Mouse (Mus musculus) cerebellum, adult 2 months (tissue): Measurements from ENCODE around the gene Hbb-bh2. TPM values are rescaled to one million over a fixed set of nuclear protein-coding genes. Genes with fewer than 3 reads are reported as not detected.

ENCODE experiments used
- DNase-seq, 2 experiments: peaks; one replicate each; pipeline ENCODE4 v3.0.0; 2021
- H3K27ac ChIP-seq: fragments of 200-500 bp; 2 replicates; pipeline ENCODE4 v1.5.1; 2012; ENCODE audit warnings: low read length, control low read depth, inconsistent platforms; ENCODE audit not compliant: insufficient read depth
- H3K27me3 ChIP-seq: fragments of 200-500 bp; 2 replicates; pipeline ENCODE4 v1.6.1; 2012; ENCODE audit warnings: inconsistent platforms, mild to moderate bottlenecking, low read length, moderate library complexity; ENCODE audit not compliant: control insufficient read depth, insufficient read depth
- H3K4me1 ChIP-seq: fragments of 200-500 bp; 2 replicates; pipeline ENCODE4 v1.6.1; 2011; ENCODE audit warnings: low read length; ENCODE audit not compliant: control insufficient read depth, insufficient read depth
- H3K4me3 ChIP-seq: fragments of 200-500 bp; replicated peaks from 2 replicates; pipeline ENCODE3; 2011; ENCODE audit warnings: mild to moderate bottlenecking, low read depth, low read length, control low read depth; ENCODE audit not compliant: insufficient read depth
- CTCF ChIP-seq: fragments of 200-500 bp; IDR thresholded peaks from 2 replicates; pipeline ENCODE4 v1.5.1; 2011; ENCODE audit warnings: low read depth, mild to moderate bottlenecking, control low read depth, low read length, moderate library complexity, borderline replicate concordance; ENCODE audit not compliant: insufficient read depth
- POLR2A ChIP-seq: fragments of 200-500 bp; IDR thresholded peaks from 2 replicates; pipeline ENCODE4 v1.6.1; 2011; ENCODE audit warnings: low read length, control low read depth, borderline replicate concordance; ENCODE audit not compliant: insufficient read depth
- WGBS: fragments of 180-500 bp; shearing (Covaris S2); methylation state at CpG from one replicate; pipeline ENCODE4 v1.1.7; 2018; 5-methylcytosine and 5-hydroxymethylcytosine counted together
- polyA plus RNA-seq: library from polyadenylated mRNA; depleted of rRNA; stranded (reverse); fragments of >200 nt; gene quantifications from 2 replicates; pipeline ENCODE4 v1.2.3, GENCODE M21; 2012; rRNA removed

The Hbb-bh2 gene
- not detected in 2 replicates for polyA plus RNA-seq

- H3K27me3 ChIP-seq = no peaks in the 10 kb centered on the region
- no peak for TF ChIP-seq CTCF
- H3K27ac ChIP-seq = no peak within 1 kb of the TSS
- no peaks in the 10 kb centered on the region for H3K4me1 ChIP-seq
- DNase-seq = no peak
- H3K4me3 ChIP-seq = no peak within 1 kb of the TSS
- 70% methylated on average over 3 of the region's 3 CpGs for WGBS
Observed at GRCm38 (mm10) chr7:103840268-103840667, at the start of gene Hbb-bh2. TSS of gene Hbb-bh2 (minus strand) at chr7:103840520.

- no peak for DNase-seq
- H3K4me1 ChIP-seq = no peaks in the 10 kb centered on the region
- no peak within 1 kb of the TSS for H3K27ac ChIP-seq
- no peak for TF ChIP-seq CTCF
- TF ChIP-seq POLR2A = no peak
- no peak within 1 kb of the TSS for H3K4me3 ChIP-seq
- no peaks in the 10 kb centered on the region for H3K27me3 ChIP-seq
Observed at GRCm38 (mm10) chr7:103886152-103886551, 45.8 kb upstream of the Hbb-bh2 start, which contains the start of gene Olfr66. TSS of gene Olfr66 (minus strand) at chr7:103886252.

- TF ChIP-seq CTCF (no peak), POLR2A (no peak)
- Histone ChIP-seq H3K27me3 (no peaks in the 10 kb centered on the region), H3K4me1 (no peaks in the 10 kb centered on the region), H3K27ac (no peak overlapping the region), H3K4me3 (no peak overlapping the region)
- 82% methylated on average over 2 of the region's 2 CpGs for WGBS
- DNase-seq = no peak
Observed at GRCm38 (mm10) chr7:103877093-103877492, 36.8 kb upstream of the Hbb-bh2 start.

- no peak overlapping the region for H3K27ac ChIP-seq
- H3K4me3 ChIP-seq = no peak overlapping the region
- 47% methylated on average over 5 of the region's 5 CpGs for WGBS
- H3K4me1 ChIP-seq = no peaks in the 10 kb centered on the region
- TF ChIP-seq CTCF (no peak), POLR2A (no peak)
- H3K27me3 ChIP-seq = no peaks in the 10 kb centered on the region
- no peak for DNase-seq
Observed at GRCm38 (mm10) chr7:103874451-103874850, 34.1 kb upstream of the Hbb-bh2 start.

GRCm38 (mm10) chr7:103873064-103873463, 32.7 kb upstream of the Hbb-bh2 start:
- WGBS = 0% methylated on average over 1 of the region's 1 CpGs
- Histone ChIP-seq H3K27me3 (no peaks in the 10 kb centered on the region), H3K4me1 (no peaks in the 10 kb centered on the region), H3K4me3 (no peak overlapping the region), H3K27ac (no peak overlapping the region)
- DNase-seq = no peak
- no peak for TF ChIP-seq CTCF
- no peak for TF ChIP-seq POLR2A

DNA sequence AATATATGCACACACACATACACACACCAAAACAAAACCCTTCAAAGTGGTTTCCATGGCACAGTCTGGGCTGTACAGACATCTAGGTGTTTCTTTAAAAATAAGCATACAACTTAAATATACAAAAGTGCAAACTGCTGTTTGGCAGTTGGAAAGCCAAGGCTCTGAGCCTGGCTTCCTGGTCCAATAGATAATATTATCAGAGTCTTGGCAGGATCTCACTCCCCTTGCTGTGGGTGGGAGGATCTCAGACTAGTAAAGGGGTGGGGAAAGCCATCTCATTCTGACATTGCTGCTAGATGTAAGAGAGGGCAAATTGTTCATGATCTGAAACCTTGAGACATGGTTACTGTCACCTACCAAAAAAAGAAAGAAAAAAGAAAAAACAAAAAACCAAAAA, 30.3 kb upstream of the Hbb-bh2 start:
- Histone ChIP-seq H3K27me3 (no peaks in the 10 kb centered on the region), H3K4me1 (no peaks in the 10 kb centered on the region), H3K27ac (no peak overlapping the region), H3K4me3 (no peak overlapping the region)
- no peak for DNase-seq
- no peak for TF ChIP-seq POLR2A

GRCm38 (mm10) chr7:103865716-103866115, 25.4 kb upstream of the Hbb-bh2 start:
- no peaks in the 10 kb centered on the region for H3K27me3 ChIP-seq
- TF ChIP-seq CTCF (no peak), POLR2A (no peak)
- H3K4me1 ChIP-seq = no peaks in the 10 kb centered on the region
- DNase-seq = no peak
- H3K27ac ChIP-seq = no peak overlapping the region
- no peak overlapping the region for H3K4me3 ChIP-seq

GRCm38 (mm10) chr7:103861531-103861930, 21.2 kb upstream of the Hbb-bh2 start:
- Histone ChIP-seq H3K27ac (no peak overlapping the region), H3K27me3 (no peaks in the 10 kb centered on the region), H3K4me1 (no peaks in the 10 kb centered on the region), H3K4me3 (no peak overlapping the region)
- TF ChIP-seq CTCF = no peak
- no peak for DNase-seq
- 78% methylated on average over 3 of the region's 3 CpGs for WGBS

- no peak for DNase-seq
- TF ChIP-seq CTCF = no peak
- TF ChIP-seq POLR2A = no peak
- H3K4me3 ChIP-seq = no peak overlapping the region
- WGBS = 55% methylated on average over 1 of the region's 1 CpGs
- no peaks in the 10 kb centered on the region for H3K4me1 ChIP-seq
- H3K27ac ChIP-seq = no peak overlapping the region
- no peaks in the 10 kb centered on the region for H3K27me3 ChIP-seq
Observed at GRCm38 (mm10) chr7:103860855-103861254, 20.5 kb upstream of the Hbb-bh2 start.
